ENCODE assay signal across 8 mouse cellular contexts in the genomic region with DNA sequence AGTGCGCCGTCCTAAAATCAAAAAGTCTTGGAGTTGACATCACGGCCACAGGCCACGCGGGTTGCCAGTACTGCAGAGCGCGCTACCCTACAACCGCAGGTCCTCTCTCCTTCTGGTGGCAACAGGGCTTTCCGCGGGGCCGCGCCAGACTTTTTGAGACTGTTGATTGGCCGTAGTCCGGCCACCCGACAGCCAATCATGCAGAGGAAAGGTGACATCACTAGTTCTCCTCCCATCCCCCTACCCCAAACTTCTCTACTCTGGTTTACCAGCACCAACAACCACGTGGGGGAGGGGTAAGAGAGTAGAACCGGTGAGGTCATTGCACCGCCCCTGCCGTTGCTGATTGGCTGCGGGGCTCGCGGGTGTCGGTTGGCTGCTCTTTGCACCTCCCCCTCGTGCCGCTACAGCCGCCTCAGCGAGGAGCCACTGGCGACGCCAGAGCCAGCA. TPM values are rescaled to one million over a fixed set of nuclear protein-coding genes. Genes with fewer than 3 reads are reported as not detected.
DNase-seq lines count a peak whose midpoint lies in the region; ATAC-seq and TF ChIP-seq lines count a peak whose summit lies in the region.

Gene Cic (plus strand): TSS at position 404 of the 450 bp plus-strand sequence.

- peak within 1 kb of the TSS; percentile 61 for H3K4me2 ChIP-seq in embryonic facial prominence, embryonic 15.5 days (replicated peaks)
- peak within 1 kb of the TSS; percentile 88 for H3K4me2 ChIP-seq in limb, embryonic 11.5 days (ENCODE audit: low read depth, severe bottlenecking)
- H3K4me2 ChIP-seq in midbrain, embryonic 13.5 days (replicated peaks): peak within 1 kb of the TSS; percentile 72

- H3K9ac ChIP-seq in embryonic facial prominence, embryonic 15.5 days: peak within 1 kb of the TSS; percentile 82
- H3K9ac ChIP-seq in heart, adult 2 months (ENCODE audit: low read depth, low read length): peak within 1 kb of the TSS; percentile 86
- H3K9ac ChIP-seq in limb, embryonic 11.5 days (ENCODE audit: low read length): peak within 1 kb of the TSS; percentile 74
- peak within 1 kb of the TSS; percentile 88 for H3K9ac ChIP-seq in midbrain, embryonic 13.5 days (replicated peaks)

- H3K9me3 ChIP-seq in embryonic facial prominence, embryonic 15.5 days (replicated peaks): no peaks in the 10 kb centered on the region
- H3K9me3 ChIP-seq in limb, embryonic 11.5 days (ENCODE audit: control insufficient read depth, low read length): no peaks in the 10 kb centered on the region
- no peaks in the 10 kb centered on the region for H3K9me3 ChIP-seq in midbrain, embryonic 13.5 days

- no peaks in the 10 kb centered on the region for H3K27me3 ChIP-seq in C2C12 (ENCODE audit: control insufficient read depth, insufficient read depth, insufficient read length)
- no peaks in the 10 kb centered on the region for H3K27me3 ChIP-seq in embryonic facial prominence, embryonic 15.5 days
- no peaks in the 10 kb centered on the region for H3K27me3 ChIP-seq in heart, adult 2 months (ENCODE audit: control insufficient read depth, insufficient read depth, low read length)
- H3K27me3 ChIP-seq in kidney, adult 2 months (replicated peaks; ENCODE audit: control insufficient read depth, insufficient read depth, low read length): no peaks in the 10 kb centered on the region
- no peaks in the 10 kb centered on the region for H3K27me3 ChIP-seq in limb, embryonic 11.5 days (ENCODE audit: control insufficient read depth, insufficient read depth, low read length)
- 0 out of 2 replicates have a peak, but pooled peaks cover 3% of the 10 kb centered on the region for H3K27me3 ChIP-seq in midbrain, embryonic 13.5 days

- peak; percentile 90 for ATAC-seq in embryonic facial prominence, embryonic 15.5 days (ENCODE audit: insufficient number of reproducible peaks, low FRiP score, low TSS enrichment, low read depth)
- ATAC-seq in limb, embryonic 11.5 days (ENCODE audit: insufficient number of reproducible peaks, low FRiP score, low TSS enrichment, low read depth): peak; percentile 88
- peak; percentile 80 for ATAC-seq in midbrain, embryonic 13.5 days

- intact Hi-C loops in heart, adult 2 months (cut with DNase I): no loop called here

- peaks cover 10% of the 10 kb centered on the region for H3K4me1 ChIP-seq in bone marrow, adult 2 months (ENCODE audit: control insufficient read depth, insufficient read depth, low read length)
- H3K4me1 ChIP-seq in embryonic facial prominence, embryonic 15.5 days: peaks cover 22% of the 10 kb centered on the region
- peaks cover 10% of the 10 kb centered on the region for H3K4me1 ChIP-seq in heart, adult 2 months (ENCODE audit: control insufficient read depth, insufficient read depth, low read length)
- peaks cover 9% of the 10 kb centered on the region for H3K4me1 ChIP-seq in kidney, adult 2 months (ENCODE audit: control insufficient read depth, insufficient read depth, low read length)
- H3K4me1 ChIP-seq in limb, embryonic 11.5 days (ENCODE audit: control insufficient read depth, insufficient read depth, low read length): peaks cover 15% of the 10 kb centered on the region
- peaks cover 28% of the 10 kb centered on the region for H3K4me1 ChIP-seq in midbrain, embryonic 13.5 days (replicated peaks)

- H3K4me3 ChIP-seq in C2C12 (ENCODE audit: insufficient read depth, poor library complexity, severe bottlenecking): peak within 1 kb of the TSS; percentile 49
- H3K4me3 ChIP-seq in bone marrow, adult 2 months (replicated peaks; ENCODE audit: control insufficient read depth, low read depth, low read length): peak within 1 kb of the TSS; percentile 82
- peak within 1 kb of the TSS; percentile 74 for H3K4me3 ChIP-seq in embryonic facial prominence, embryonic 15.5 days (replicated peaks)
- peak within 1 kb of the TSS; percentile 94 for H3K4me3 ChIP-seq in heart, adult 2 months
- peak within 1 kb of the TSS; percentile 77 for H3K4me3 ChIP-seq in kidney, adult 2 months (ENCODE audit: insufficient read depth, low read depth, low read length)
- peak within 1 kb of the TSS; percentile 79 for H3K4me3 ChIP-seq in limb, embryonic 11.5 days (ENCODE audit: low read depth, low read length)
- H3K4me3 ChIP-seq in midbrain, embryonic 13.5 days (replicated peaks): peak within 1 kb of the TSS; percentile 77

- TF ChIP-seq POLR2A in bone marrow, adult 2 months (IDR thresholded peaks at IDR 0.05; ENCODE audit: borderline replicate concordance, control insufficient read depth, low read depth, low read length): peak; percentile 57; the same call in 1 of the 2 replicates
- TF ChIP-seq POLR2A in heart, adult 2 months (IDR thresholded peaks at IDR 0.05; ENCODE audit: insufficient read depth, low read depth, low read length): peak; percentile 64
- TF ChIP-seq POLR2A in kidney, adult 2 months (IDR thresholded peaks at IDR 0.05; ENCODE audit: low read depth, low read length): no peak

- TF ChIP-seq CTCF in C2C12 (IDR thresholded peaks at IDR 0.05; ENCODE audit: control insufficient read depth, insufficient read depth, insufficient read length): no peak
- no peak for TF ChIP-seq CTCF in bone marrow, adult 2 months (IDR thresholded peaks at IDR 0.05; ENCODE audit: control insufficient read depth, insufficient read depth, low read length)
- peak; percentile 33 for TF ChIP-seq CTCF in heart, adult 2 months (IDR thresholded peaks at IDR 0.05)
- no peak for TF ChIP-seq CTCF in kidney, adult 2 months (conservative IDR thresholded peaks at IDR 0.05; ENCODE audit: insufficient read depth, insufficient read length, low read depth, low read length)

- peak within 1 kb of the TSS; percentile 77 for H3ac ChIP-seq in C2C12 (ENCODE audit: control insufficient read depth, insufficient read length, low read depth)

- no peaks in the 10 kb centered on the region for H3K36me3 ChIP-seq in C2C12 (ENCODE audit: control insufficient read depth, insufficient read depth)
- H3K36me3 ChIP-seq in embryonic facial prominence, embryonic 15.5 days: peaks cover 13% of the 10 kb centered on the region
- H3K36me3 ChIP-seq in heart, adult 2 months (ENCODE audit: control insufficient read depth, insufficient read depth, low read length): no peaks in the 10 kb centered on the region
- no peaks in the 10 kb centered on the region for H3K36me3 ChIP-seq in kidney, adult 2 months (ENCODE audit: control insufficient read depth, insufficient read depth, low read length)
- peaks cover 8% of the 10 kb centered on the region; the same call in 1 of the 2 replicates for H3K36me3 ChIP-seq in limb, embryonic 11.5 days (ENCODE audit: control insufficient read depth, insufficient read depth, low read length)
- peaks cover 17% of the 10 kb centered on the region for H3K36me3 ChIP-seq in midbrain, embryonic 13.5 days

- peak within 1 kb of the TSS; percentile 94 for H3K27ac ChIP-seq in bone marrow, adult 2 months (ENCODE audit: control insufficient read depth, insufficient read depth, low read depth, low read length, poor library complexity)
- peak within 1 kb of the TSS; percentile 96 for H3K27ac ChIP-seq in embryonic facial prominence, embryonic 15.5 days (replicated peaks)
- H3K27ac ChIP-seq in heart, adult 2 months: peak within 1 kb of the TSS; percentile 100
- peak within 1 kb of the TSS; percentile 98 for H3K27ac ChIP-seq in kidney, adult 2 months (ENCODE audit: insufficient read depth, low read depth, low read length)
- H3K27ac ChIP-seq in limb, embryonic 11.5 days (replicated peaks; ENCODE audit: low read depth, low read length): peak within 1 kb of the TSS; percentile 79
- H3K27ac ChIP-seq in midbrain, embryonic 13.5 days: peak within 1 kb of the TSS; percentile 91

- H3K79me2 ChIP-seq in C2C12 (ENCODE audit: control insufficient read depth, insufficient read depth): no peaks in the 10 kb centered on the region
- peaks cover 4% of the 10 kb centered on the region for H3K79me2 ChIP-seq in heart, adult 2 months (replicated peaks; ENCODE audit: control insufficient read depth, insufficient read depth, low read length)

- WGBS in bone marrow, adult 2 months: under 1% methylated on average over 29 of the region's 29 CpGs
- WGBS in embryonic facial prominence, embryonic 15.5 days: 2% methylated on average over 29 of the region's 29 CpGs
- WGBS in heart, adult 2 months: under 1% methylated on average over 29 of the region's 29 CpGs
- 0% methylated on average over 29 of the region's 29 CpGs for WGBS in kidney, adult 2 months
- under 1% methylated on average over 29 of the region's 29 CpGs for WGBS in limb, embryonic 11.5 days
- WGBS in midbrain, embryonic 13.5 days: 1% methylated on average over 29 of the region's 29 CpGs

- H3K79me3 ChIP-seq in C2C12 (ENCODE audit: low read depth): peaks cover 3% of the 10 kb centered on the region

- peak; percentile 57; the same call in 1 of the 2 replicates for TF ChIP-seq EP300 in heart, adult 2 months (IDR thresholded peaks at IDR 0.05; ENCODE audit: insufficient read depth, low read depth, low read length)

- peak in 1 of 2 experiments; percentile 99 for DNase-seq in heart, adult 2 months
- peak; percentile 100 for DNase-seq in kidney, adult 2 months
- DNase-seq in limb, embryonic 11.5 days (ENCODE audit: low spot score): peak; percentile 99
- DNase-seq in spleen, postnatal 14 days (ENCODE audit: low spot score in 2 of 2): peak; percentile 89 to 94

TF ChIP-seq in C2C12, 6 proteins besides CTCF, POLR2A, EP300 and RAD21:
- TF ChIP-seq MYOD1 (IDR thresholded peaks at IDR 0.05; ENCODE audit: control insufficient read depth, insufficient read length, low read depth): no peak
- TF ChIP-seq FOSL1 (IDR thresholded peaks at IDR 0.05; ENCODE audit: insufficient read depth, low read length, poor library complexity, severe bottlenecking): no peak
- TF ChIP-seq MYOG (IDR thresholded peaks at IDR 0.05; ENCODE audit: control insufficient read depth, extremely low read depth, insufficient read length): no peak
- TF ChIP-seq MAX (IDR thresholded peaks at IDR 0.05): peak; percentile 71
- peak; percentile 64 for TF ChIP-seq USF1 (IDR thresholded peaks at IDR 0.05; ENCODE audit: low read depth)
- TF ChIP-seq CEBPB (IDR thresholded peaks at IDR 0.05; ENCODE audit: low read depth): no peak

RNA-seq across cellular contexts. Expression of gene Cic, which starts in this region (rescaled TPM):
- 79.5 TPM for polyA plus RNA-seq in C2C12 (2012; fragmentation: generic; extraction: Trizol)
- polyA plus RNA-seq in bone marrow, adult 2 months (2011; ENCODE audit: insufficient read depth, insufficient read length, low replicate concordance, missing spikeins): 174 and 292 TPM in 2 replicates
- polyA plus RNA-seq in embryonic facial prominence, embryonic 15.5 days (2015; fragmentation: Nextera tagmentation; extraction: Ambion mirVana): 46.3 and 50.6 TPM in 2 replicates
- 10 to 100 TPM; 62.8 to 62.9 TPM for total RNA-seq in heart, adult 2 months (2021)
- polyA plus RNA-seq in heart, adult 2 months (2012; rRNA removed): 37.7 and 41.6 TPM in 2 replicates
- polyA plus RNA-seq in kidney, adult 2 months (2012; rRNA removed): 41.8 and 41.9 TPM in 2 replicates
- polyA plus RNA-seq in limb, embryonic 11.5 days (2014; fragmentation: Nextera tagmentation; extraction: Ambion mirVana): 32.5 and 34.2 TPM in 2 replicates
- polyA plus RNA-seq in midbrain, embryonic 13.5 days (2015; fragmentation: Nextera tagmentation; extraction: Ambion mirVana): 37.6 and 44.2 TPM in 2 replicates
